Mouse (Mus musculus) lung, embryonic 14.5 days (tissue): ENCODE data around the gene Insm2. TPM values are rescaled to one million over a fixed set of nuclear protein-coding genes. Genes with fewer than 3 reads are reported as not detected.
A peak's percentile ranks its signal among the peaks of the same experiment; 100 is the strongest.
"Not testable (repeated sequence)": the region's sequence is repeated elsewhere in the genome, so short reads cannot be mapped to it uniquely, and the experiment has no call there.

Source experiments
- ATAC-seq: fragments of 200-750 bp; cut with Nextera tagmentation; 2 replicates; pipeline ENCODE4 v1.8.0; 2017; ENCODE audit warnings: mild to moderate bottlenecking, moderate TSS enrichment, moderate library complexity; ENCODE audit not compliant: insufficient read depth
- DNase-seq: peaks from one replicate; pipeline ENCODE4 v3.0.0-alpha.2; 2015
- H3K27ac ChIP-seq: fragments of 300-500 bp; sonication (generic); 2 replicates; pipeline ENCODE4 v1.5.1; 2014; ENCODE audit warnings: low read depth, mild to moderate bottlenecking, moderate library complexity
- H3K27me3 ChIP-seq: fragments of 300-500 bp; sonication (generic); 2 replicates; pipeline ENCODE4 v1.6.1; 2014; ENCODE audit warnings: low read length, control low read depth; ENCODE audit not compliant: insufficient read depth
- H3K36me3 ChIP-seq: fragments of 300-500 bp; sonication (generic); 2 replicates; pipeline ENCODE4 v1.6.1; 2014; ENCODE audit warnings: control low read depth; ENCODE audit not compliant: insufficient read depth
- H3K4me1 ChIP-seq: fragments of 300-500 bp; sonication (generic); 2 replicates; pipeline ENCODE4 v1.6.1; 2014; ENCODE audit warnings: antibody characterized with exemption, control low read depth; ENCODE audit not compliant: insufficient read depth
- H3K4me2 ChIP-seq: fragments of 300-500 bp; sonication (generic); 2 replicates; pipeline ENCODE4 v1.6.1; 2014; ENCODE audit warnings: mild to moderate bottlenecking
- H3K4me3 ChIP-seq: fragments of 300-500 bp; sonication (generic); 2 replicates; pipeline ENCODE4 v1.5.1; 2014; ENCODE audit warnings: low read depth, low read length
- H3K9ac ChIP-seq: fragments of 300-500 bp; sonication (generic); 2 replicates; pipeline ENCODE4 v1.6.1; 2014
- H3K9me3 ChIP-seq: fragments of 300-500 bp; sonication (generic); 2 replicates; pipeline ENCODE4 v1.6.1; 2016; ENCODE audit warnings: low read depth, low read length, control low read depth
- CTCF ChIP-seq: IDR thresholded peaks from 2 replicates; pipeline ENCODE4 v1.5.1; 2016; ENCODE audit warnings: antibody characterized with exemption, low read depth
- WGBS: fragments of 180-500 bp; shearing (Covaris S2); extraction: QIAGEN DNeasy Blood & Tissue Kit; methylation state at CpG from one replicate; pipeline ENCODE4 v1.1.7; 2014; 5-methylcytosine and 5-hydroxymethylcytosine counted together
- polyA plus RNA-seq: library from polyadenylated mRNA; unstranded; fragments of >200 nt; fragmentation: Nextera tagmentation; extraction: Ambion mirVana; gene quantifications from 2 replicates; pipeline ENCODE4 v1.2.1, GENCODE M21; 2014

Insm2 gene
- polyA plus RNA-seq, 1 experiment from 2014 or later = 0.20 TPM

DNA sequence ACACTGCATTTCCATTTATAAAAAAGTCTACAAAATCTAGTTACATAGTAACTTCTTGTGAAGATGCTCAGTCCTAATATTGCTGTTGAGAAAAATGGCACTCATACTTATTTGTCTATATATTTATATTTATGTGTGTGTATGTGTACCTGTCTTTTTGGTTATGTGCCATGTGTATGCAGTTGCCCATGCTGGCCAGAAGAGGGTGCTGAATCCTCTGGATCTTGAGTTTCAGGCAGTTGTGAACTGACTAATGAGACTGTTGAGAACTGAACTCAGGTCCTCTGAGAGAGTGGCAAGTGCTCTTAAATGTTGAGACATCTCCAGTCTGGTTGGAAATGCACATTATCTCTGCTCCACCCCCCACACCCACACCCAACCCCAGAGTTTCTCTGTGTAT, 26.1 kb upstream of the Insm2 start:
- DNase-seq (no peak), ATAC-seq (no peak)
- H3K4me1 ChIP-seq = no peaks in the 10 kb centered on the region
- H3K36me3 ChIP-seq = no peaks in the 10 kb centered on the region
- no peaks in the 10 kb centered on the region for H3K27me3 ChIP-seq
- H3K27ac ChIP-seq = no peak overlapping the region
- no peak overlapping the region for H3K4me2 ChIP-seq
- 0 out of 2 replicates have a peak, but pooled peaks have one; percentile 20 for TF ChIP-seq CTCF
- H3K9ac ChIP-seq = no peak overlapping the region
- no peaks in the 10 kb centered on the region for H3K9me3 ChIP-seq
- H3K4me3 ChIP-seq = no peak overlapping the region

DNA sequence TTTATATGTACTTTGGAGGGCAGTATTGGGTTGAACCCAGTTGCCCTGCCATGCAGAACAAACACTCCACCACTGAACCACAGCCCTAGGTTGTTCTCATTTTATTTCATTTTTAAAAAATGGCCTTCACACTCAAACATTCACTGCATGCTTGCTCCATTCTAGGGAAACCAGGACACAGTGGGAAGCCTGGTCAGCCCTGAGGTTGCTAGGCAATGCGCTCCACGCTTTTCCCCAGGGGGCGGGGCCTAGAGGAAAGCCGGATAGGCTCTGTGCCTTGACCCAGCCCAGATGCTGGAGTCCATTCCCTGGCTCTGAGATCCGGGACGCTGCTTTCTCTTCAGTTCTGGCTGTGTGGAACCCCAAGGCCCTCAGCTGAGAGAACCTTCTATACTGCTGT, 25.4 kb upstream of the Insm2 start:
- Histone ChIP-seq H3K27ac (no peak overlapping the region), H3K27me3 (no peaks in the 10 kb centered on the region), H3K4me3 (no peak overlapping the region), H3K4me1 (no peaks in the 10 kb centered on the region), H3K9ac (no peak overlapping the region), H3K9me3 (no peaks in the 10 kb centered on the region), H3K36me3 (no peaks in the 10 kb centered on the region), H3K4me2 (no peak overlapping the region)
- TF ChIP-seq CTCF = no peak
- DNase-seq = peak; percentile 51
- ATAC-seq = peak; percentile 82; the same call in 1 of the 2 replicates
- WGBS = 8% methylated on average over 6 of the region's 6 CpGs

DNA sequence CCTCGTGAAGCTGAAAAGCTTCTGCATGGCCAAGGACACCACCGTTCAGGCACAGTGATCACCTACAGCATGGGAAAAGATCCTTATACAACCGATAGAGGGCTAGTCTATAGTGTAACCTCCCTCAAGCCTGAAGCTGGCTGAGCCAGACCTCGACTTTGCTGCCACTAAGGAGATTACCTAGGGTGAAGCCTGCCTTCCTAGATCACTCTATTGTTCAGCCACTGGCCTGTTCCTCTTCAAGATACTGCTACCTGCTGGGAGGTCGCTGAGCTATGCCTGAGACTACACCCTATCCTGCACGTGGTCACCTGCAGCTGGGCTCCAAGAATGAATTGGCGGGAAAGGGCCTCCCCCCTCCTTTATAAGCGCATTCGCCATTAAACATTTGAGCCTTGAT, 12.3 kb upstream of the Insm2 start:
- 57% methylated on average over 9 of the region's 9 CpGs for WGBS
- not testable (repeated sequence) for H3K4me2 ChIP-seq, H3K9ac ChIP-seq, H3K27ac ChIP-seq, H3K36me3 ChIP-seq, DNase-seq, H3K4me1 ChIP-seq, H3K9me3 ChIP-seq, ATAC-seq, H3K27me3 ChIP-seq, H3K4me3 ChIP-seq

DNA sequence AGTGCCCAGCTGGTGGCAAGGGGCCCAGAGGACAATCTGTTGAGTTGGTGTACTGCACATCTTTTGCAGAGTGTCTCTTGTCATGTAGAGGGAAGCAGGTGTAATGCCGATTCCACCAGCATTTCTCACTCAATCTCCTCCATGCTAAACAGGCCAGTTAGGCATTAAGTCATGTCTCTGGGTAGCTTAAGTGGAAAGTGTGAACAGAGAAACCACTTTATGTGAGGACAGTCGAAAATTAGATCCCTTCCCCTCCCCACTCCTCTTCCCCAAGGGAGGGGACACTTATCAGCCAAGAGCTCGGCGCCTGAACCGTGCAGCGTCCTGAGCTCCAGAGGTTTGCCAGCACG, 715 bp upstream of the Insm2 start:
- H3K4me3 ChIP-seq = peak overlapping the region; percentile 43
- H3K36me3 ChIP-seq = no peaks in the 10 kb centered on the region
- H3K9ac ChIP-seq = no peak overlapping the region
- peak overlapping the region; percentile 79 for H3K4me2 ChIP-seq
- ATAC-seq (no peak), DNase-seq (no peak)
- H3K27me3 ChIP-seq = peaks cover 45% of the 10 kb centered on the region
- WGBS = 8% methylated on average over 7 of the region's 7 CpGs
- no peaks in the 10 kb centered on the region for H3K4me1 ChIP-seq
- TF ChIP-seq CTCF = no peak
- no peaks in the 10 kb centered on the region for H3K9me3 ChIP-seq
- H3K27ac ChIP-seq = no peak overlapping the region

DNA sequence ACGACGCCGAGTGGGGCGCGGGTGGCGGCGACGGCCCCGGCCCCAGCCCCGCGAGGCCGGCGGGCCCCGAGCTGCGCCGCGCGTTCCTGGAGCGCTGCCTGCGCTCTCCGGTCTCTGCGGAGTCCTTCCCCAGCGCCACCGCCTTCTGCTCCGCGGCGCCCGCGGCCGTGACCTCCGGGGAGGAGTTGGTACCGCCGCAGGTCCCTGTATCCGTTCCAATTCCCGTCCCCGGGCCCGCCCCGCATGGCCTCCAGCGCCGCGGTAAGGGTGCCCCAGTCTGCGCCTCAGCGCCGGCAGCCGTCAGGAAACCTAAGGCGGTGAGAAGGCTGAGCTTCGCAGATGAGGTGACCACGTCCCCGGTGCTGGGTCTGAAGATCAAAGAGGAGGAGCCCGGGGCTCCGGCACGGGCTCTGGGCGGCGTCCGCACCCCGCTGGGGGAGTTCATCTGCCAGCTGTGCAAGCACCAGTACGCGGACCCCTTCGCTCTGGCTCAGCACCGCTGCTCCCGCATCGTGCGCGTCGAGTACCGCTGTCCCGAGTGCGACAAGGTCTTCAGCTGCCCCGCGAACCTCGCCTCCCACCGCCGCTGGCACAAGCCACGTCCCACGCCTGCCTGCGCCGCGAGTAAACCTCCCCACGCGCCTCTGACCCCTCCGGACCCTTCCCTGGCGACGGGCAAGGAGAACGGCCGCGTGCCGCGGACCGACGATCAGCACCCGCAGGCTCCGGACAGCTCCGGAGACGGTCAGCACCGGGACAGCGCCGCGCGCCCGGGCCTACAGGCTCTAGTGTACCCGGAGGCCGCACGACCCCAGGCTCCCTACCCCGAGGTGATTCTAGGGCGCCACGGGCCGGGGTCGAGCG, 644 bp downstream of the Insm2 start:
- Histone ChIP-seq H3K4me3 (peak overlapping the region; percentile 43), H3K27ac (no peak overlapping the region), H3K27me3 (peaks cover 45% of the 10 kb centered on the region), H3K9me3 (no peaks in the 10 kb centered on the region), H3K36me3 (no peaks in the 10 kb centered on the region), H3K4me2 (peak overlapping the region; percentile 79), H3K9ac (no peak overlapping the region), H3K4me1 (no peaks in the 10 kb centered on the region)
- ATAC-seq (peak; percentile 96), DNase-seq (peak; percentile 87)
- TF ChIP-seq CTCF = no peak
- WGBS = 2% methylated on average over 98 of the region's 109 CpGs

DNA sequence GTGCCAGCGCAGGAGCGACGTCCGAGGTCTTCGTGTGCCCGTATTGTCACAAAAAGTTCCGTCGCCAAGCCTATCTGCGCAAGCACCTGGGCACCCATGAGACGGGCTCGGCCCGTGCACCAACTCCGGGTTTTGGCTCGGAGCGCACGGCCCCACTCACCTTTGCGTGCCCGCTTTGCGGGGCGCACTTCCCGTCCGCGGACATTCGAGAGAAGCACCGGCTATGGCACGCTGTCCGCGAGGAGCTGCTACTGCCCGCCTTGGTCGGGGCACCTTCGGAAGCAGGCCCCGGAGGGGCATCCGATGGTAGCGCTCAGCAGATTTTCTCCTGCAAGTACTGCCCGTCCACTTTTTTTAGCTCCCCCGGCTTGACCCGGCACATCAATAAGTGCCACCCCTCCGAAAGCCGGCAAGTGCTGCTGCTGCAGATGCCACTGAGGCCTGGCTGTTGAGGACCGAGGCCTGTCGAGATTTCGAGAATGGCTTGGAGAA, 1.3 kb downstream of the Insm2 start:
- peaks cover 45% of the 10 kb centered on the region for H3K27me3 ChIP-seq
- peak overlapping the region; percentile 43 for H3K4me3 ChIP-seq
- WGBS = 4% methylated on average over 42 of the region's 42 CpGs
- no peak for TF ChIP-seq CTCF
- H3K4me1 ChIP-seq = no peaks in the 10 kb centered on the region
- no peaks in the 10 kb centered on the region for H3K9me3 ChIP-seq
- H3K9ac ChIP-seq = no peak overlapping the region
- no peak for ATAC-seq
- H3K4me2 ChIP-seq = peak overlapping the region; percentile 79
- no peak overlapping the region for H3K27ac ChIP-seq
- DNase-seq = no peak
- H3K36me3 ChIP-seq = no peaks in the 10 kb centered on the region

DNA sequence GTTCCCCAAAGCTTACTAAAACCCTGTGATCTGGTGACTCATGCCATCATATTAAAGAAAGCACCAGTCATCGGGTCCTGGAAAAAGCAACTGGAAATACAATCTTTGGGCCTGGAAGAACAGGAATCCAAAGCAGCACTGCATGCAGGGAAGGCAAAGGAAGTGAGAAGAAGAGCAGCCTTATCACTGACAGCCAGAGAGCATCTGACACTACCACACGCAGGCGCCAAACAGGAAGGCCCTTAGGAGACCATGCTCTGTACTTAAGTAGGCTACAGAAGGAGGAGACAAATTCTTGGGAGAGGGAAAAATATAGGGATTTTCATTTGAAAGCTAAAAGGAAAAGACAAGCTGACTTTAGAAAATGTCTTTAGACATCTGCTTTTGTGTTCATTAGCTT, 5.2 kb downstream of the Insm2 start:
- no peak for ATAC-seq

More for the DNA sequence above, 5.2 kb downstream of the Insm2 start:
- Histone ChIP-seq H3K27ac (no peak overlapping the region), H3K9me3 (no peaks in the 10 kb centered on the region), H3K9ac (no peak overlapping the region), H3K27me3 (peaks cover 22% of the 10 kb centered on the region), H3K4me1 (no peaks in the 10 kb centered on the region), H3K4me2 (no peak overlapping the region), H3K4me3 (no peak overlapping the region), H3K36me3 (no peaks in the 10 kb centered on the region)
- 63% methylated on average over 3 of the region's 3 CpGs for WGBS
- no peak for DNase-seq
- TF ChIP-seq CTCF = no peak
